Mouse (Mus musculus) ES-CJ7 (cell line): ENCODE results near the gene Cbfa2t2.

ENCODE experiments used
- DNase-seq: peaks from one replicate; pipeline ENCODE4 v3.0.0; 2011; ENCODE audit warnings: low read depth, low spot score

Cbfa2t2 gene

GRCm38 (mm10) chr2:154568329-154569070 lies 132.2 kb downstream of the Cbfa2t2 start:
- DNase-seq, result peak; percentile 55

- peak; percentile 54 for DNase-seq
Measured at GRCm38 (mm10) chr2:154569071-154569748, 132.9 kb downstream of the Cbfa2t2 start.

- DNase-seq, result peak; percentile 95
Measured at GRCm38 (mm10) chr2:154569836-154570286, 133.6 kb downstream of the Cbfa2t2 start, which contains the start of gene E2f1. TSS of gene E2f1 (minus strand) at chr2:154569892.

- DNase-seq, result no peak
Measured at GRCm38 (mm10) chr2:154570666-154571065, 134.4 kb downstream of the Cbfa2t2 start.

- no peak for DNase-seq
Measured at GRCm38 (mm10) chr2:154571266-154571665, 135.0 kb downstream of the Cbfa2t2 start.

GRCm38 (mm10) chr2:154571976-154572375 lies 135.7 kb downstream of the Cbfa2t2 start:
- DNase-seq, result no peak

- DNase-seq, result no peak
Measured at GRCm38 (mm10) chr2:154572996-154573395, 136.7 kb downstream of the Cbfa2t2 start.

- no peak for DNase-seq
Measured at GRCm38 (mm10) chr2:154574271-154574670, 138.0 kb downstream of the Cbfa2t2 start.

GRCm38 (mm10) chr2:154576876-154577743 lies 140.8 kb downstream of the Cbfa2t2 start:
- DNase-seq, result no peak

- DNase-seq, result no peak
Measured at GRCm38 (mm10) chr2:154577744-154578067, 141.4 kb downstream of the Cbfa2t2 start.

GRCm38 (mm10) chr2:154580586-154580985 lies 144.3 kb downstream of the Cbfa2t2 start:
- no peak for DNase-seq

- DNase-seq, result peak; percentile 52
Measured at GRCm38 (mm10) chr2:154581421-154581820, 145.1 kb downstream of the Cbfa2t2 start.

- DNase-seq, result no peak
Measured at GRCm38 (mm10) chr2:154583906-154584872, 147.9 kb downstream of the Cbfa2t2 start.

GRCm38 (mm10) chr2:154584931-154585601 lies 148.8 kb downstream of the Cbfa2t2 start:
- DNase-seq, result no peak

GRCm38 (mm10) chr2:154586405-154586804 lies 150.1 kb downstream of the Cbfa2t2 start:
- peak; percentile 74 for DNase-seq
